ENCODE assay signal across 8 mouse cellular contexts in the genomic region with DNA sequence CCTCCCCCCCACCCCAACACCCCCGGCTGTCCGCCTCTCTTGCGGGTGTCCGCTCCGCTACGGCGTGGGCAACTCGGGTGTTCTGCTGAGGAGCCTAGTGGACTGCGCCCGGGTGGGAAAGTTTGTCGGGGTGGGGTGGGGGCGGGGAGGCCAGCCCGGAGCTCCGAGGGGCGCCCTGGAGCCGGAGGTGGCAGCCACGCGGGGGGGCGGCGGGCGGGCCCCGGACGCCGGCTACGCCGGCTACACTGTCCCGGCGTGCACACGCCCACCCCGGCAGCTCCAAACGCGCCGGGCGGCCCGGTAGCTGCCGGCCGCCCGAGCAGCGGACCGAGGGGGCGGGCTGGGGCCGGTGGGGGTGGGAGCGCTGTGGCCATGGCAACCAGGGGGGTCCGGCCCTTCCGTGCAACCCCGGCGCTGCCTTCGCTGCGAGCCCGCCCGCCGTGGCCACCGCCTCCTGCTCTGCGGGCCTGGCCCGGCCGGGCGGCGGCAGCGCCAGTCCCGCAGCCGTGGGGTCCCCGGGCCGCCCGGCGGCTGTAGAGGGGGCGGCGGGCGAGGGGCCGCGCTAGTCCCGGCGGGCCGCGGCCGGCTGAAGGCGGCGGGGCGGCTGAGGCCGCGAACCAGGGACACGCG. TPM values are rescaled to one million over a fixed set of nuclear protein-coding genes. Genes with fewer than 3 reads are reported as not detected.
A peak's percentile ranks its signal among the peaks of the same experiment; 100 is the strongest.
DNase-seq lines count a peak whose midpoint lies in the region; ATAC-seq and TF ChIP-seq lines count a peak whose summit lies in the region.

No protein-coding gene starts in this region.

- H3K27ac ChIP-seq in embryonic facial prominence, embryonic 12.5 days: peak overlapping the region; percentile 96
- peak overlapping the region; percentile 95 for H3K27ac ChIP-seq in liver, embryonic 12.5 days
- peak overlapping the region; percentile 93 for H3K27ac ChIP-seq in neural tube, embryonic 14.5 days (ENCODE audit: low read depth, low read length)

- TF ChIP-seq CTCF in E14TG2a.4 (conservative IDR thresholded peaks at IDR 0.05; ENCODE audit: low read length): no peak

- H3K4me1 ChIP-seq in E14TG2a.4 (replicated peaks; ENCODE audit: low read depth, low read length): peaks cover 19% of the 10 kb centered on the region
- H3K4me1 ChIP-seq in embryonic facial prominence, embryonic 12.5 days: peaks cover 10% of the 10 kb centered on the region
- H3K4me1 ChIP-seq in liver, embryonic 12.5 days: peaks cover 25% of the 10 kb centered on the region
- H3K4me1 ChIP-seq in neural tube, embryonic 14.5 days (ENCODE audit: control insufficient read depth, insufficient read depth, low read length): peaks cover 13% of the 10 kb centered on the region

- DNase-seq in A20 (ENCODE audit: low read depth, low spot score): peak; percentile 63
- peak; percentile 41 for DNase-seq in heart, postnatal 4 days
- DNase-seq in yolk sac, embryonic 10.5 days (ENCODE audit: low spot score): peak; percentile 44
- no peak for DNase-seq in frontal cortex, postnatal 14 days (ENCODE audit: low spot score in 2 of 2)

- no peaks in the 10 kb centered on the region for H3K27me3 ChIP-seq in E14TG2a.4 (ENCODE audit: insufficient read depth, low read length)
- H3K27me3 ChIP-seq in embryonic facial prominence, embryonic 12.5 days: no peaks in the 10 kb centered on the region
- 0 out of 2 replicates have a peak, but pooled peaks cover 5% of the 10 kb centered on the region for H3K27me3 ChIP-seq in liver, embryonic 12.5 days (replicated peaks)
- no peaks in the 10 kb centered on the region for H3K27me3 ChIP-seq in neural tube, embryonic 14.5 days (ENCODE audit: control insufficient read depth, insufficient read depth, low read length)

- WGBS in embryonic facial prominence, embryonic 12.5 days: under 1% methylated on average over 57 of the region's 82 CpGs
- under 1% methylated on average over 54 of the region's 82 CpGs for WGBS in liver, embryonic 12.5 days (ENCODE audit: insufficient replicate concordance)
- 0% methylated on average over 26 of the region's 82 CpGs for WGBS in neural tube, embryonic 14.5 days

- no peaks in the 10 kb centered on the region for H3K9me3 ChIP-seq in E14TG2a.4 (ENCODE audit: low read length)
- H3K9me3 ChIP-seq in embryonic facial prominence, embryonic 12.5 days: no peaks in the 10 kb centered on the region
- no peaks in the 10 kb centered on the region for H3K9me3 ChIP-seq in liver, embryonic 12.5 days (replicated peaks)
- H3K9me3 ChIP-seq in neural tube, embryonic 14.5 days (ENCODE audit: control insufficient read depth, low read length): no peaks in the 10 kb centered on the region

- peak overlapping the region; percentile 100 for H3K9ac ChIP-seq in embryonic facial prominence, embryonic 12.5 days
- H3K9ac ChIP-seq in liver, embryonic 12.5 days: peak overlapping the region; percentile 97
- H3K9ac ChIP-seq in neural tube, embryonic 14.5 days (replicated peaks; ENCODE audit: low read depth, low read length): peak overlapping the region; percentile 90

- H3K4me3 ChIP-seq in E14TG2a.4 (replicated peaks; ENCODE audit: low read length): peak overlapping the region; percentile 85
- peak overlapping the region; percentile 96 for H3K4me3 ChIP-seq in embryonic facial prominence, embryonic 12.5 days
- H3K4me3 ChIP-seq in liver, embryonic 12.5 days: peak overlapping the region; percentile 100
- peak overlapping the region; percentile 83 for H3K4me3 ChIP-seq in neural tube, embryonic 14.5 days (ENCODE audit: low read depth, low read length)

- H3K36me3 ChIP-seq in E14TG2a.4 (ENCODE audit: insufficient read depth, low read length): peaks cover 15% of the 10 kb centered on the region
- H3K36me3 ChIP-seq in embryonic facial prominence, embryonic 12.5 days: peaks cover 13% of the 10 kb centered on the region
- H3K36me3 ChIP-seq in liver, embryonic 12.5 days: peaks cover 14% of the 10 kb centered on the region
- peaks cover 13% of the 10 kb centered on the region; the same call in 1 of the 2 replicates for H3K36me3 ChIP-seq in neural tube, embryonic 14.5 days (ENCODE audit: control insufficient read depth, insufficient read depth, low read length)

- ATAC-seq in embryonic facial prominence, embryonic 12.5 days (ENCODE audit: insufficient number of reproducible peaks, insufficient read depth, low FRiP score, low TSS enrichment): peak; percentile 49
- ATAC-seq in liver, embryonic 12.5 days: peak; percentile 36
- peak; percentile 10 for ATAC-seq in neural tube, embryonic 14.5 days (ENCODE audit: low read depth)

- peak overlapping the region; percentile 80 for H3K4me2 ChIP-seq in embryonic facial prominence, embryonic 12.5 days (replicated peaks)
- H3K4me2 ChIP-seq in liver, embryonic 12.5 days: peak overlapping the region; percentile 93
- peak overlapping the region; percentile 83 for H3K4me2 ChIP-seq in neural tube, embryonic 14.5 days (ENCODE audit: low read depth, low read length)

RNA-seq across cellular contexts. Expression of gene Usp42, which starts 0.5 kb away (rescaled TPM):
- polyA plus RNA-seq in embryonic facial prominence, embryonic 12.5 days (2016; fragmentation: Nextera tagmentation; extraction: Ambion mirVana): 31.7 and 34.7 TPM in 2 replicates
- total RNA-seq in heart, postnatal 4 days (2021): 10 to 100 TPM; 14.3 to 15.3 TPM
- polyA plus RNA-seq in liver, embryonic 12.5 days (2016; fragmentation: Nextera tagmentation; extraction: Ambion mirVana): 8.0 and 8.4 TPM in 2 replicates
- polyA plus RNA-seq in neural tube, embryonic 14.5 days (2014; fragmentation: Nextera tagmentation; extraction: Ambion mirVana): 30.6 and 31.2 TPM in 2 replicates

Comparison
In these comparisons a context has a peak if more than half of its experiments do, and no peak if none do; other contexts are left out.
1. DNase-seq: peak in A20 (single experiment), heart, postnatal 4 days (single experiment) and yolk sac, embryonic 10.5 days (single experiment); none in frontal cortex, postnatal 14 days (0 of 2).
2. Peak in every context shown above with its lines, with median percentiles within 50 percentile points of each other: H3K4me3 ChIP-seq, ATAC-seq, H3K27ac ChIP-seq, H3K4me2 ChIP-seq and H3K9ac ChIP-seq.